Mouse (Mus musculus) frontal cortex, postnatal 36 days (tissue): ENCODE measurements around the gene Kcnq5.
"Not testable (repeated sequence)": the region's sequence is repeated elsewhere in the genome, so short reads cannot be mapped to it uniquely, and the experiment has no call there.

Experiments
- DNase-seq, 2 experiments: peaks; one replicate each; pipeline ENCODE4 v3.0.0; 2022; ENCODE audit warnings: low spot score in 2 of 2

The Kcnq5 gene

DNA sequence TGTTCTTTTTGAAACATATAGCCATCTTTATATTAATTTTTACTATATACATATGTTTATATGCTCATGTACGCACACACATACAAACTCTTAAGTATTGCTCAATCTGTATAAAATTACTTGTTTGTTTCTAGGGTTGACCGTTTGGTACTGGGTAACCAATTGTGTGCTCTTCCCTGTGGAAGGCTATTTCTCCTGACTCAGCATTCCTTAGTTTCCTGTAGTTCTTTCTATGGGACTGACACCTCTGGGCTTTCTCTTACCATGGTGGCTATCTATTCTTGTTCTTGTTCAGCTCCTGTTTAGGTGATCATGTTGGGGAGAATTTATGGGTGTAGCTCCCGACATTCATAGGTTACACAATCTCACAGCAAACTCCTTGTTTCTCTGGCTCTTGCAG lies 473.1 kb downstream of the Kcnq5 start:
- DNase-seq: no peak

DNA sequence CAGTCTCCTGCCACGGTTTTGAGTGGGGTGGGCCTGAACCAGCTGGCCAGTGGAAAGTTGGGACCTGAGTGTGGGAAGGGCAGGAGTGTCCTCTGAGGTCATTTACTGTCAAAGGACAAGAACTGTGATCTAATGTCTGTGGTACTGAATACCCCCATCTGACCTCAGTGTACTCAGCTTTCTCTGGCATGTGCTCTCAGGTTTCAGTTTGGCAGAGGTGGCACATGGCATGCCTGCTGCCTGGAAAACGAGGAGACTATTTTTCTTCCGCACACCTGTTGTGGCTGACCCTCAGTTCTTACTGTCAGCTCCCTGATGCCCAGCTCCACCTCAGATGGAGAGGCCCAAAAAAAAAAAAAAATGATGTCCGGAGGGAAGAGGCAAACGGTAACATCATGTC lies 475.5 kb downstream of the Kcnq5 start:
- DNase-seq: no peak

DNA sequence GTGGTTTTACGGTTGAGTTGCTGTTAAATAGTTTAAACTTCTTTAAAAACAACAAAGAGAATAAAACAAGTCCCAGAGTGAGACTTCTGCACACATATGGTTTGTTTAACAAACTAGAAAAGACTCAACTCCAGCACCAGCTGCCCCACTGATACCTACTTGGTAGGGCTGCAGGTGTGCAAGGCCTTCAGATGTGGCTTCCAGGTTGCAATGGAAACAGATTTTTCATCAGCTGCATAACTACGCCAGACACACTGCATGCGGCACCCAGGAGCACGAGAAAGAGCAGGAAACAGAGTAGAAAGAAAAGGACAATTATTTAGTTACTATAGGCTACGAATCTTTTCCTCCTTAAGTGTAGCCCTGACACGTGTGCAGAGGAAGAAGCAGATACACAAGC lies 492.4 kb downstream of the Kcnq5 start:
- DNase-seq: no peak

DNA sequence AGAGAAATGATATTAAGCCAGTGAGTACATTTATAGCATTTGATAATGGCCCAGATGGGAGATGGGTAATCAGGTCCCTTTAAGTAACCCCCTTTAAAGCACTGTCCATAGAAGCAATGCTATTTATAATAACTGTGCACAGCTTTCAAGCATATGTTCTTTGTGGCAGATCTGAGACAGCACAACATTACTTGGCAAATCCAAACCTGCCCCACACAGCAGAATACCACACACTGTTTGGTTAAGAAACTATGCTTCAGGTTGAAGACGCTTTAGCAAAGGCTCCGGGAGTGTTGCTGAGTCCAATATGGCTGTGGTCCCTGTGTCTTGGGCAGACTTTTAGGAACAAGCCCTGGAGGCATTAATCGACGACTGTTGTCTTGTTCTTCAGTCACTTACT lies 495.3 kb downstream of the Kcnq5 start:
- peak in 1 of 2 experiments; percentile 67 for DNase-seq

DNA sequence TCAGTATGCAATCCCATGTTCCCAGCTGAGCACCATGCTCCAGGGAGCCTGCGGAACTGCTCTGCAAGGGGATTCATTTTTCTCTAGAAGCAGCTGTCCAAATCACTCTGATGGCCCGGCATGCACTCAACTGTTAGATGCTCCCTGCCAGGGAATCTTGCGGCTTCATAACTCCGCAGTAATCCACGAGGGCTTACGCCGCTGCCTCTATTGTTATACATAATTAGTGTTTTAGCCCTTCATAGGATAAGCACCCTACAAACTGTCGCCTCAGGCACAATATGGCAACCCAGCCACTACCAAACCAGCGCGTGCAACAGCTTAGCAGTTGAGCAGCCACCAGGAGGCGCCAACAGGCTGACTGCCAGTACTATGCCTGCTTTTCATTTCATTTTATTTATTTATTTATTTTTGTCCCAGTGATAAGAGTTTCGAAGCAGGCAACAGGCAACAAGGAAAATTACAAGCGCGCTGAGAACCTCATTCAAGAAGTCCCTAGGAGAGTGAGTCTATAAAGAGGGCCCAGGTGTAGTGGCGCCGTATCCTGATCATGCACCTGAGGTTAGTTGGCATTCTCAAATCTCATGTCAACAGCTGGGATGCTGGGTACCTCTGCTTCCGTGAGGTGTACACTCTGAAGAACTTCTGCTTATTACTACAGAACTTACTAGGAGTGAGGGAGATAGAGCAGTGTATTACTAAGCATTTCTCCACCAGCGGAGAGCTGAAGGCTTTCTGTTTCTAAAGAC lies 500.6 kb downstream of the Kcnq5 start:
- DNase-seq: peak; percentile 50 to 66

DNA sequence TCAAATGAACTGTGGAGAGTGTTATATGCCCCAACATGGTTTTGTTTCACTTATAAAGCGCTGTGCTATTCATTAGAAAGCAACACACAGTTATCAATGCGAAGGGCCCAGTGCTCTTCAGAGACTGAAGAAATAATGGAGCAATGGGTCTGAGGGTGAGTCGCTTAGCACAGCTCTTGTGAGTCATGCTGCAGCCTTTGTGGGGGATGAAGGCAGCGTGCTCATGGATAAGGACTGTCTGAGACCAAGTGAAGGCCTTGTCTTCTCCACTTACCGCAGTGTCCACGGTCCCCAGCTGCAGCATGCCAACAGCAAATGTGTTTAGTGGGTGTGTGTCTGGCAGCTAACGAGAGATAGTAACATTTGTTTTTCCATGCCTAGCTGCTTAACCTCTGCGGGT lies 503.2 kb downstream of the Kcnq5 start:
- DNase-seq: peak in 1 of 2 experiments; percentile 28

DNA sequence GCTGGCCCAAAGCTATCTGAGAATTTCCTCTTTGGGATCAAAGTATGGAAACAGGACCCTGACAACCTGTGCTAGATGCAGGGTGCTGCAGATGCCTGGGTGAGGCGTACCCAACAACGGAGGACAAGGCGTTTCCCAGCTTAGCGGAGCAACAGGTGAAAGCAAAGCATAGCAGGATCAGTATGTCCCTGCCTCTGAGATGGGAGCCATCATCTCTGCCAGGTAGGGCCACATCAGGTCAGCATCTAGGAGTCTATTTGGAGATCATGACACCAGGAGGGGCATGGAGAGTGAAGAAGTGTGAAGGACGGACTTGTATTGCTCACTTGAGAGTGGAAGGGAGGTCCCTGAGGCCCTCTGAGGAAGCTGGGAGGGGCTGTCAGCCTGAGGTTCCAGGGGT lies 505.8 kb downstream of the Kcnq5 start:
- DNase-seq: no peak

DNA sequence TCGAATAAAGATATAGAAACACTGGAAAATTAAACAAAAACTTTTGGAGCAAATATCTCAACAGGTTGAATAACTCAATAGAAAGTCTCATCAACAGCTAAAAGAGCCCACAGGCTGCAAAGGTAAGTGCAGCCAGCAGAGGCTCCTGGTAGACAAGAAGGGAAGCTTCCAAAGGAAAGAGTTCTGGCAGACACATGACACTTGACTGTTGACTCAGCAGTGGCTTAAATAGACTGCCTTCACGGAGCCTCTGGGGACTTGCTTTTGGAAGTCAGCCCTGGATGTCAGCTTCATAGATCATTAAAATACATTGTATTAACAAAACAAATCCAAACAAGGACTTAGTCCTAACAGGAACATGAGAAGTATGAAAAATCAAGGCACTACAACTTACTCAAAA lies 513.5 kb downstream of the Kcnq5 start:
- DNase-seq: no peak

DNA sequence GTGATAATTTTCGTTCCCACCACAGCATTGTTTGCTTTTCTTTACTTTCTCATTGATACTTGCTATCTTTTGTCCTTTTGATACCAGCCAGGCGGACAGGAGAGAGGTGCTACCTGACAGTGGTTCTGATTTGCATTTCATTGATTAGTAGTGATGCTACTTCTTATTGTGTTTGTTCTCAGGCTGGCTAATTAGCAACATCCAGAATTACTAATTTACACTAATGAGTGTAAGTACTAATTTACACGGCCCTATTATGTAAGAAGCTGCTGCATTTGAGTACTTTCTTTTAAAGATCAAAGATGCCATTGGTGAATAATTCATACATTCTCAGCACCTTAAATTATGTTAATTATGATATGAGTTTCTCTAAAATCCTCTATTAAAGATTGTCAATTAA lies 525.0 kb downstream of the Kcnq5 start:
- DNase-seq: no peak

DNA sequence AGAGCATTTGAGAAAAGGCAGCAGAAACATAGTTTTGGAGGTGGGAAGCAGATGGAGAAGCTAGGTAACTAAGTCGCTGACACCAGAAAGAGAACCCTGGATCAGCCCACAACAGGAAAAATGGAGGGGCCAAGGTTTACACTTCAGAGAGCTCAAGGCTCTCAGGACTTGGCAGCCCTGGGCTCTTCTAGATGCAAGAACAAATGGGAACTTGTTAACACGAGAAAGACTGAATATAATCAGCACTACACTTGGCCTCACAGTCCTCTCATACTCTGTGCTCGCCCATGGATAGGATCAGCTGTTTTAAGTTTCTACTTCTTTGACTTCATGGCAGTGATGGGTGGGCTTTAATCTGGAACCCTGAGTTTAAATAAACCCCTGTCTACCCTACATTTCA lies 526.9 kb downstream of the Kcnq5 start:
- DNase-seq: no peak

DNA sequence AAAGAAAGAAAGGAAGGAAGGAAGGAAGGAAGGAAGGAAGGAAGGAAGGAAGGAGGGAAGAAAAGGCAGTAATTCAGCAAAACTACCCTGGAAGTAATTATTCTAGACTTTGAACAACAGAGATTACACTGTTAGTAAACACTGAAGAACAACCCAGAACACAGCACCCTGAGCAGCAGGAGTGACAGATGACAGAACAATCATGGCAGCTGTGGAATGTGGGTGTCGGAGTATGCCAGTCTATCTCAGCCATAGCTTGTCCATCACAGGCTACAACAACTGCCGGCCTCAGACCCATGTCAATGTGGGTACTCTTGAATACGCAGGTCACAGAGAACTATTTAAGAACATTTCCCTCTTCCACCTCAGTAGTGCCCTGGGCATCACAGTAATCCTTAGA lies 530.1 kb downstream of the Kcnq5 start:
- no peak for DNase-seq

DNA sequence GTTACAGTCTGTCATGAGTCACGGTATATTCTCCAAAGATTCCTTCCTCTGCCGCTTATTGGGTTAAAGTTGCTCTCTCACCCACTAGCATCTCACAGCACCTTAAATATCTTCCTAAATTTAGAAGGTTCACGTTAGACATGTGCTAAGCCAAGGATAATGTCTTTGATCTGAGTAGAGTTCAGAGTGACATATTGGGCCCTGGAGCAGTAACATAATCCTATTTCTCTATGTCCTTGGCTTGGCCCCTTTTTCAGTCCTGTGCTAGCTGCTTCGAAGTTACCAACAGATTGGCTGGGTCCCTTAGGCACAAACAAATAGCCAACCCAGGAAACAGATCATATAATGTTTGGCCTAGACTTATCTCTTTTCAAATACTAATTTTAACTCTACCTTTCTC lies 533.7 kb downstream of the Kcnq5 start:
- DNase-seq: no peak

DNA sequence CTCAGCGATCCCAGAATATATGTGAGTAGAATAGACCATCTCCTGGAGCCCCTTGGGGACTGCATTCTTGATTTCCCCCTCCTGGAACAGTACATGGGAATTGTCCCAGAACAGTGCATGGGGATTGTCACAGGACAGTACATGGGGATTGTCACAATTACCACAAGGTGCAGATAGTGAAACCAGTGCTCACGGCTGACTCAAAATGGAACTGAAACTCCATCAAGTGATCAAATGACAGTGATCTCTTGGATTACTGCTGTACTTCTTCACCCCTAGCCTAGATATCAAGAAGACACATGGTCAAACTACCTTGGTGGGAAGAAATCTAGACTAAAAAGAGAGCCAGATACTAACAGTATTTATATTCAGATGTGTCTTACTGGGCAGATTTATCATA lies 536.1 kb downstream of the Kcnq5 start:
- DNase-seq: no peak

DNA sequence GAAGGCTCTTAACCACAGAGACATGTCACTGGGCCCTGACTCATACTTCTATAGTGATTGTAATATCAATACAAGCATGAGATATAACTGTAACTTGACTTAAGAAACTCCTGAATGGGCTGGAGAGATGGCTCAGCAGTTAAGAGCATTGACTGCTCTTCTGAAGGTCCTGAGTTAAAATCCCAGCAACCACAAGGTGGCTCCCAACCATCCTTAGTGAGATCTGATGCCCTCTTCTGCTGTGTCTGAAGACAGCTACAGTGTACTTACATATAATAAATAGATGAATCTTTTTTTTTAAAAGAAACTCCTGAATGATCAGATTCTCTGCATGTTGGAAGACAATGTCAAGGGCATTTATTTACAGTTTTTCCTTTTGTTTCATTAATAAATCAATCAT lies 542.4 kb downstream of the Kcnq5 start:
- peak; percentile 19 to 54 for DNase-seq

DNA sequence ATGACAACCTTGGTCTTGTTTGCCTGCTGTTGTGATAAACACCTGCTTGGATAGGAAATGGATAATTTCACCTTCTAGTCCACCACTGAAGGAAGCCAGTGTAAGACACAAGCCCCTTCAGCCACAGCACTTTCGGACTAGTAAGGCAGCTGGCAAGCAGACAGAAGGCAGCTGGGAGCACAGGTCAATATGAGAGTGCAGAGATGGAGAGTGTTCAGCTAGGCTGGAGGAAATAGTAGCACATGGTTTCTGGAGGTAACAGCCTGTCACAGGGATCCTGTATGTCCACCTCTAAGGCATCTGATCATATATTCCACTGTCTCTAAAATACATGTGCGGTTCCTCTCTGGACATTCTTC lies 549.6 kb downstream of the Kcnq5 start:
- DNase-seq: no peak

DNA sequence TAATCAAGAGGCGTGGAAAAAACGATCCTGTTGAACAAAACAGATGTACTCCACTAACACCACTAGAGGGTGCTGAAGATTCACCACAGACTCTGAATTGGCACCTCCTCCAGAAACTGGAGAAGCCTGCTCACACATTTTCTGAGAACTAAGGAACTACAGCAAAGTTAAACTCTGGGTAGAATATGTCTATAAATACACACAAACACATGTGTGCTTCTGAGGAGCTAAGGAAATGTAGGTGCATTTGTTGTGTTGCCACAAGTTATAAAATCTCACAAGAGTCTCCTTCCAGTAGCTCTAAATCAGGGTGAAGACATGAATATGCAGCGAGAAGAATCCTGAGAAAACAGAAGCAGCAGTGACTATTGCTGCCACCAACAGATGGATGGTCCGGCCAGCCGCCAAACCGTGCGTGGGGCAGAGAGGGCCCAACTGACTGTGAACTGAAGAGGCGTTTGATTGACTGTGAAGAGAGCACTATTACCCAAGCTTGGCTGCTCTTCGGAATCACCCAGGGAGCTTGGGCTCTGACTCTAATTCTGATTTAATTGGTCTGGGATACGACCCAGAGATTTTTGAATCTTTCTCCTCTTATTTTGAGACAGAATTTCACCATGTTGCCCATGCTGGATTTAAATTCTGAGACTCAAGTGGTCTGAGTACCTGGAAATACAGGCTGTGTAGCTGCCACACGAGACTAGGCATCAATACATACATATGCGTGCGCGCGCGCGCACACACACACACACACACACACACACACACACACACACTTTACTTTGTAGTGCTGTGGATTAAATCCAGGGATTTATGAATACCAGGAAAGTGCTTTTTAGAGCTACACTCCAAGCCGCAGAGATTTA lies 550.2 kb downstream of the Kcnq5 start:
- DNase-seq: peak; percentile 82 to 90

DNA sequence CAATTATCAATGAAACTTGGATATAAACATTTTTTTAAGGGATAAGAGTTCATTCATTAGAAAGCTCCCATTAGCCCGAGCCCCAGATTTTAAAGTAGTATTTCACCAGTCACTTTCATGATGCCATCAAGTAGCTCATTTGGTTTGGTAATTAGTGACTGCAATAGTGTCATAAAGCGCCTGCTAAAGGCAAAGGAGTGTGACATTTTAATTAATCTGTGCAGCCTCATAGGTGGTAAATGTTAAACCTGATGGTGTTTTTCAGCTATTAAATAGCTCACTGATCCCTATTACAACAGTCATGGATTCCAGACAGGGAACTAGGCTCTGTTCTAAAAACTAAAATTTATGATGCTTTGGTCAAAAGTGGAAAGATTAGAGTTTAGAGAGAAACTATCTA lies 554.5 kb downstream of the Kcnq5 start:
- no peak for DNase-seq

DNA sequence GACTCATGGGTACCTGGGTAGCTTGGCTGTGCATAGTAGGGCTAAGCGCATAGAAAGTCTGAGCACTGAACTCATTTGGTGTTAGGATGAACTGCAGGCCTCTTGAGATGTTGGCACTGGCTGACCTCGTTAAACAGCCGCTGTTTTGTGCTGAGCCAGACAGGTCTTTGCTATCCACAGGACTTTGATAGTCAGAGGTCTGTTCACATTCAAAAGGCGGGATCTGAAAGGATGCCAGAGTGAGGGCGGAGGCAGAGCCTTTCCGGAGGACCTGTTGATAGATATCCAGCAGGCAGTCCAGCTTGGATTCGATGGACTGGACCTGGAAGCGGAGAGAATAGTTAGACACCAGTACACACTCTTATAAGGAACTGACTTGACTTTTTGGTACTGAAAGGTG lies 558.9 kb downstream of the Kcnq5 start:
- DNase-seq: no peak

DNA sequence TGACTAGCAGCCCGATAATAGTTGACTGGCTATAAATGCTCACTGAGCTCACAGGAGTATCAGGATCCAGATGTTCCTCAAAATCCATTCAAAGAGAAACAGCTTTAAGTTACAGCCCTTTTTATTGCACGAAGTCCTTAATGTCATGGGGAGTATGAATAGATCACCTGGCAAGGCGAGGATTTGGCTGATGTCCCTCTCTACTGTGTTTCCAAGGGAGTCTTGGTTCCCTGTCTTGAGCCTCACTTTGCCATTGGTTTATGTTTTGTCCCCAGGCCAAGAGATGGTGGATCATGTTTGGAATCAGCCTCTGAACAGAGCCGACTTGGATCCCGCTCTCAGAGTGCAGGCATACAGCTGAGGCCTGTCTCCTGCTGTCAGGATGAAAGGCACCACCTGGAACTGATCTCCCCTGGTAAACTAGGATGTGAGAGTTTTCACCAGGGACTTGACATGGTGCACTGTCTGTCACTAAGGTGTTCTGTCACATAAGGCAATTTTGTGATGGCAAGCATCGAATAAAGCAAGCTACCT lies 570.5 kb downstream of the Kcnq5 start:
- no peak for DNase-seq

DNA sequence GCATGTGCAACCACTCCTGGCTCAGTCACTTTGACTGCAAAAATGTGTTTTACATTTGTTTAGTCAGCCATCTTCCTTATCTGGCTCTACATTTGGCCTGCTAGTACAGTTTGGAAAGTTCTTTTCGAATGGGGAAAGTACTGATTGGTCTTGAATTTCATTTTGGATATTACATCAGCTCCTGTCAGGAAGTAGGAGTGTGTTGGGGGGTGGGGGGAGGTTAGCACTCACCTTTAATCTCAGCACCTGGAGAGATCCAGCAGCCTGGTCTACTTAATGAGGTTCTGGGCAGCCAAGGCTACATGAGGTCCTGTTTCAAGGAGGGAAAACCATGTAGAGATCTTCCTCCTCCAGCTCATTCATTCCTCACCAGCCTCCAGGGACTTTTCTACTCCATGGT lies 578.5 kb downstream of the Kcnq5 start, which contains the start of gene Khdc1b:
Gene Khdc1b, plus strand, starts transcription at position 301 of the 400 bp plus-strand sequence.
- DNase-seq: no peak

DNA sequence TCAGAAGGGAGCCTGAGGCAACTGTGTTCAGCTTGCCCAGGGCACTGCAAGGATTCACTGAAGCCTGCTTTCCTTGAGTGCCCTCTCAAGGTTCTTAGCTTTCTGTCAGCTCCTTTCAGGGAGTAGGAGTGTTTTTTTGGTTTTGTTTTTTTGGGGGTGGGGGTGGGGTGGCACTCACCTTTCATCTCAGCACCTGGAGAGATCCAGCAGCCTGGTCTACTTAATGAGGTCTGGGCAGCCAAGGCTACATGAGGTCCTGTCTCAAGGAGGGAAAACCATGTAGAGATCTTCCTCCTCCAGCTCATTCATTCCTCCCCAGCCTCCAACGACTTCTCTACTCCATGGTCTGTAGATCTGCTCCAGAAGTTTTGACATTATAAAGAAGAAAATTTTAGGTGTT lies 593.7 kb downstream of the Kcnq5 start, which contains the start of gene Khdc1c:
Gene Khdc1c, plus strand, starts transcription at position 301 of the 400 bp plus-strand sequence.
- DNase-seq: not testable (repeated sequence)

DNA sequence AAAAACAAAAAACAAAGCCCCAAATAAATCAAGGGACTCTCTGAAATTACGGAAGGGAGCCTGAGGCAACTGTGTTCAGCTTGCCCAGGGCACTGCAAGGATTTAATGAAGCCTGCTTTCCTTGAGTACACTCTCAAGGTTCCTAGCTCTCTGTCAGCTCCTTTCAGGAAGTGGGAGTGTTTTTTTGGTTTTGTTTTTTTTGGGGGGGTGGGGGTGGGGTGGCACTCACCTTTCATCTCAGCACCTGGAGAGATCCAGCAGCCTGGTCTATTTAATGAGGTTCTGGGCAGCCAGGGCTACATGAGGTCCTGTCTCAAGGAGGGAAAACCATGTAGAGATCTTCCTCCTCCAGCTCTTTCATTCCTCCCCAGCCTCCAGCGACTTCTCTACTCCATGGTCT lies 612.4 kb downstream of the Kcnq5 start, which contains the start of gene Khdc1a:
Gene Khdc1a, plus strand, starts transcription at position 301 of the 400 bp plus-strand sequence.
- DNase-seq: no peak
